Mouse (Mus musculus): ENCODE data around the gene Cxcr1. TPM values are rescaled to one million over a fixed set of nuclear protein-coding genes. Genes with fewer than 3 reads are reported as not detected.

The Cxcr1 gene
- polyA plus RNA-seq, 1 experiment from 2014 or later: not detected

MicroRNAs within 50 kb of the gene (microRNA counts, 519-probe panel; counts per million panel counts)
- microRNA mmu-miR-1928: 2,145 counts per million, percentile 25 among the panel's probes with 10 or more counts

Small RNA genes lying within 50 kb of the gene (microRNA-seq; reads per million reads assigned to microRNA genes)
- gene Mir1928 (ENCODE audit: borderline number of aligned reads): not detected

Other genes with a start within 250 kb of the Cxcr1 start
- 51.5 and 58.5 TPM in 2 replicates for gene Tns1, start 70.2 kb downstream of the Cxcr1 start, polyA plus RNA-seq (2014; fragmentation: Nextera tagmentation; extraction: Ambion mirVana)
- 0.37 and 0.72 TPM in 2 replicates for gene Rufy4, start 69.1 kb downstream of the Cxcr1 start, polyA plus RNA-seq (2014; fragmentation: Nextera tagmentation; extraction: Ambion mirVana)
- 0.10 and 0.11 TPM in 2 replicates for gene Cxcr2, start 40.6 kb downstream of the Cxcr1 start, polyA plus RNA-seq (2014; fragmentation: Nextera tagmentation; extraction: Ambion mirVana)
- 341 and 347 TPM in 2 replicates for gene Arpc2, start 41.5 kb upstream of the Cxcr1 start, polyA plus RNA-seq (2014; fragmentation: Nextera tagmentation; extraction: Ambion mirVana)
- 0.20 and 0.21 TPM in 2 replicates for gene Gpbar1, start 83.9 kb upstream of the Cxcr1 start, polyA plus RNA-seq (2014; fragmentation: Nextera tagmentation; extraction: Ambion mirVana)
- gene Aamp, start 90.1 kb upstream of the Cxcr1 start, polyA plus RNA-seq (2014; fragmentation: Nextera tagmentation; extraction: Ambion mirVana): 214 and 224 TPM in 2 replicates
- gene Pnkd, start 90.3 kb upstream of the Cxcr1 start, polyA plus RNA-seq (2014; fragmentation: Nextera tagmentation; extraction: Ambion mirVana): 119 and 133 TPM in 2 replicates
- gene Tmbim1, start 111.0 kb upstream of the Cxcr1 start, polyA plus RNA-seq (2014; fragmentation: Nextera tagmentation; extraction: Ambion mirVana): 35.4 and 35.6 TPM in 2 replicates
- gene Catip, start 167.5 kb upstream of the Cxcr1 start, polyA plus RNA-seq (2014; fragmentation: Nextera tagmentation; extraction: Ambion mirVana): 0.43 and 0.95 TPM in 2 replicates
- gene Slc11a1, start 180.6 kb upstream of the Cxcr1 start, polyA plus RNA-seq (2014; fragmentation: Nextera tagmentation; extraction: Ambion mirVana): 5.6 and 5.7 TPM in 2 replicates
- 83.7 and 92.8 TPM in 2 replicates for gene Ctdsp1, start 196.9 kb upstream of the Cxcr1 start, polyA plus RNA-seq (2014; fragmentation: Nextera tagmentation; extraction: Ambion mirVana)
- gene Vil1, start 214.7 kb upstream of the Cxcr1 start, polyA plus RNA-seq (2014; fragmentation: Nextera tagmentation; extraction: Ambion mirVana): 0.13 TPM in 1 of 2 replicates, not detected in the other

All from embryonic facial prominence, embryonic 14.5 days (tissue).